Mouse (Mus musculus): ENCODE measurements around the gene Spon1. TPM values are rescaled to one million over a fixed set of nuclear protein-coding genes. Genes with fewer than 3 reads are reported as not detected.

Spon1 gene
- polyA plus RNA-seq, 1 experiment from 2014 or later: 57.4 TPM

GRCm38 (mm10) chr7:113843150-113843549 lies 77.4 kb downstream of the Spon1 start:
- Histone ChIP-seq H3K27me3 (no peaks in the 10 kb centered on the region), H3K4me1 (replicated peaks) (peaks cover 6% of the 10 kb centered on the region), H3K4me3 (no peak overlapping the region), H3K4me2 (no peak overlapping the region), H3K27ac (no peak overlapping the region), H3K36me3 (no peaks in the 10 kb centered on the region), H3K9ac (no peak overlapping the region), H3K9me3 (replicated peaks) (no peaks in the 10 kb centered on the region)
- no peak for ATAC-seq (replicated peaks; ENCODE audit: insufficient number of reproducible peaks, insufficient read depth, low FRiP score, low read depth)
- 84% methylated on average over 2 of the region's 2 CpGs for WGBS

GRCm38 (mm10) chr7:113845191-113845590 lies 79.4 kb downstream of the Spon1 start:
- Histone ChIP-seq H3K27me3 (no peaks in the 10 kb centered on the region), H3K4me3 (no peak overlapping the region), H3K9ac (no peak overlapping the region), H3K36me3 (no peaks in the 10 kb centered on the region), H3K4me1 (replicated peaks) (peaks cover 6% of the 10 kb centered on the region), H3K9me3 (replicated peaks) (no peaks in the 10 kb centered on the region), H3K4me2 (no peak overlapping the region), H3K27ac (no peak overlapping the region)
- 57% methylated on average over 5 of the region's 5 CpGs for WGBS
- no peak for ATAC-seq (replicated peaks; ENCODE audit: insufficient number of reproducible peaks, insufficient read depth, low FRiP score, low read depth)

- Histone ChIP-seq H3K9me3 (replicated peaks) (no peaks in the 10 kb centered on the region), H3K9ac (no peak overlapping the region), H3K4me2 (no peak overlapping the region), H3K4me1 (replicated peaks) (peaks cover 6% of the 10 kb centered on the region), H3K27me3 (no peaks in the 10 kb centered on the region), H3K36me3 (no peaks in the 10 kb centered on the region), H3K4me3 (no peak overlapping the region), H3K27ac (no peak overlapping the region)
- 60% methylated on average over 3 of the region's 3 CpGs for WGBS
- no peak for ATAC-seq (replicated peaks; ENCODE audit: insufficient number of reproducible peaks, insufficient read depth, low FRiP score, low read depth)
Measured at GRCm38 (mm10) chr7:113846553-113846952, 80.8 kb downstream of the Spon1 start.

- H3K4me2 ChIP-seq: no peak overlapping the region
- no peaks in the 10 kb centered on the region for H3K9me3 ChIP-seq (replicated peaks)
- H3K27ac ChIP-seq: no peak overlapping the region
- H3K4me3 ChIP-seq: no peak overlapping the region
- no peaks in the 10 kb centered on the region for H3K27me3 ChIP-seq
- WGBS: 63% methylated on average over 7 of the region's 7 CpGs
- ATAC-seq (replicated peaks; ENCODE audit: insufficient number of reproducible peaks, insufficient read depth, low FRiP score, low read depth): no peak
- H3K9ac ChIP-seq: no peak overlapping the region
- no peaks in the 10 kb centered on the region for H3K36me3 ChIP-seq
- peaks cover 6% of the 10 kb centered on the region for H3K4me1 ChIP-seq (replicated peaks)
Measured at GRCm38 (mm10) chr7:113847041-113847819, 81.4 kb downstream of the Spon1 start.

- no peak overlapping the region for H3K27ac ChIP-seq
- H3K9me3 ChIP-seq (replicated peaks): no peaks in the 10 kb centered on the region
- H3K27me3 ChIP-seq: no peaks in the 10 kb centered on the region
- H3K4me1 ChIP-seq (replicated peaks): peaks cover 7% of the 10 kb centered on the region
- no peaks in the 10 kb centered on the region for H3K36me3 ChIP-seq
- H3K9ac ChIP-seq: no peak overlapping the region
- no peak overlapping the region for H3K4me3 ChIP-seq
- no peak overlapping the region for H3K4me2 ChIP-seq
- 60% methylated on average over 4 of the region's 4 CpGs for WGBS
- no peak for ATAC-seq (replicated peaks; ENCODE audit: insufficient number of reproducible peaks, insufficient read depth, low FRiP score, low read depth)
Measured at GRCm38 (mm10) chr7:113850389-113850788, 84.6 kb downstream of the Spon1 start.

GRCm38 (mm10) chr7:113855396-113855795 lies 89.6 kb downstream of the Spon1 start:
- 0 out of 2 replicates have a peak, but pooled peaks have one; percentile 22 for ATAC-seq (replicated peaks; ENCODE audit: insufficient number of reproducible peaks, insufficient read depth, low FRiP score, low read depth)

GRCm38 (mm10) chr7:113856067-113856466 lies 90.3 kb downstream of the Spon1 start:
- Histone ChIP-seq H3K4me3 (no peak overlapping the region), H3K9ac (no peak overlapping the region), H3K36me3 (no peaks in the 10 kb centered on the region), H3K4me1 (replicated peaks) (peaks cover 3% of the 10 kb centered on the region; the same call in 1 of the 2 replicates), H3K27me3 (no peaks in the 10 kb centered on the region), H3K27ac (no peak overlapping the region), H3K4me2 (no peak overlapping the region), H3K9me3 (replicated peaks) (no peaks in the 10 kb centered on the region)
- WGBS: 50% methylated on average over 3 of the region's 3 CpGs
- no peak for ATAC-seq (replicated peaks; ENCODE audit: insufficient number of reproducible peaks, insufficient read depth, low FRiP score, low read depth)

More at GRCm38 (mm10) chr7:113855396-113855795, 89.6 kb downstream of the Spon1 start:
- Histone ChIP-seq H3K9me3 (replicated peaks) (no peaks in the 10 kb centered on the region), H3K4me3 (no peak overlapping the region), H3K27me3 (no peaks in the 10 kb centered on the region), H3K36me3 (no peaks in the 10 kb centered on the region), H3K4me1 (replicated peaks) (peaks cover 3% of the 10 kb centered on the region; the same call in 1 of the 2 replicates), H3K9ac (no peak overlapping the region), H3K4me2 (no peak overlapping the region), H3K27ac (no peak overlapping the region)
- 66% methylated on average over 4 of the region's 4 CpGs for WGBS

- Histone ChIP-seq H3K4me1 (replicated peaks) (peaks cover 3% of the 10 kb centered on the region; the same call in 1 of the 2 replicates), H3K4me2 (no peak overlapping the region), H3K36me3 (no peaks in the 10 kb centered on the region), H3K27ac (no peak overlapping the region), H3K27me3 (no peaks in the 10 kb centered on the region), H3K4me3 (no peak overlapping the region), H3K9ac (no peak overlapping the region), H3K9me3 (replicated peaks) (no peaks in the 10 kb centered on the region)
- ATAC-seq (replicated peaks; ENCODE audit: insufficient number of reproducible peaks, insufficient read depth, low FRiP score, low read depth): no peak
- 62% methylated on average over 5 of the region's 5 CpGs for WGBS
Measured at GRCm38 (mm10) chr7:113859480-113859881, 93.7 kb downstream of the Spon1 start.

GRCm38 (mm10) chr7:113861964-113862363 lies 96.2 kb downstream of the Spon1 start:
- Histone ChIP-seq H3K4me3 (no peak overlapping the region), H3K36me3 (no peaks in the 10 kb centered on the region), H3K4me1 (replicated peaks) (no peaks in the 10 kb centered on the region), H3K9me3 (replicated peaks) (no peaks in the 10 kb centered on the region), H3K27me3 (no peaks in the 10 kb centered on the region), H3K27ac (no peak overlapping the region), H3K4me2 (no peak overlapping the region), H3K9ac (no peak overlapping the region)
- ATAC-seq (replicated peaks; ENCODE audit: insufficient number of reproducible peaks, insufficient read depth, low FRiP score, low read depth): no peak
- 89% methylated on average over 4 of the region's 4 CpGs for WGBS

GRCm38 (mm10) chr7:113872846-113873245 lies 107.0 kb downstream of the Spon1 start:
- no peak for ATAC-seq (replicated peaks; ENCODE audit: insufficient number of reproducible peaks, insufficient read depth, low FRiP score, low read depth)
- H3K4me3 ChIP-seq: no peak overlapping the region
- H3K27ac ChIP-seq: no peak overlapping the region
- no peak overlapping the region for H3K4me2 ChIP-seq
- H3K36me3 ChIP-seq: no peaks in the 10 kb centered on the region
- no peaks in the 10 kb centered on the region for H3K9me3 ChIP-seq (replicated peaks)
- 79% methylated on average over 1 of the region's 1 CpGs for WGBS
- H3K9ac ChIP-seq: no peak overlapping the region
- no peaks in the 10 kb centered on the region for H3K27me3 ChIP-seq
- 0 out of 2 replicates have a peak, but pooled peaks cover 4% of the 10 kb centered on the region for H3K4me1 ChIP-seq (replicated peaks)

- Histone ChIP-seq H3K9ac (no peak overlapping the region), H3K9me3 (replicated peaks) (no peaks in the 10 kb centered on the region), H3K4me1 (replicated peaks) (0 out of 2 replicates have a peak, but pooled peaks cover 6% of the 10 kb centered on the region), H3K27ac (no peak overlapping the region), H3K36me3 (no peaks in the 10 kb centered on the region), H3K4me3 (no peak overlapping the region), H3K27me3 (no peaks in the 10 kb centered on the region), H3K4me2 (no peak overlapping the region)
- 81% methylated on average over 4 of the region's 4 CpGs for WGBS
- no peak for ATAC-seq (replicated peaks; ENCODE audit: insufficient number of reproducible peaks, insufficient read depth, low FRiP score, low read depth)
Measured at GRCm38 (mm10) chr7:113877451-113877850, 111.7 kb downstream of the Spon1 start.

GRCm38 (mm10) chr7:113877926-113878325 lies 112.1 kb downstream of the Spon1 start:
- H3K27me3 ChIP-seq: no peaks in the 10 kb centered on the region
- no peak for ATAC-seq (replicated peaks; ENCODE audit: insufficient number of reproducible peaks, insufficient read depth, low FRiP score, low read depth)
- no peak overlapping the region for H3K27ac ChIP-seq
- no peak overlapping the region for H3K4me3 ChIP-seq
- WGBS: 83% methylated on average over 5 of the region's 5 CpGs
- 0 out of 2 replicates have a peak, but pooled peaks cover 6% of the 10 kb centered on the region for H3K4me1 ChIP-seq (replicated peaks)
- H3K36me3 ChIP-seq: no peaks in the 10 kb centered on the region
- H3K9me3 ChIP-seq (replicated peaks): no peaks in the 10 kb centered on the region
- H3K9ac ChIP-seq: no peak overlapping the region
- H3K4me2 ChIP-seq: no peak overlapping the region
